Mouse (Mus musculus) neutrophil, adult 5-6 weeks (primary cell): ENCODE results near the gene Srsf5. TPM values are rescaled to one million over a fixed set of nuclear protein-coding genes. Genes with fewer than 3 reads are reported as not detected.

Experiments
- ATAC-seq: fragments of 151-379, 151-347 bp; 2 replicates; pipeline ENCODE4 v1.8.0; 2017; ENCODE audit warnings: mild to moderate bottlenecking, moderate TSS enrichment; ENCODE audit not compliant: insufficient number of reproducible peaks, poor library complexity, low FRiP score, severe bottlenecking; ENCODE audit errors: extremely low read depth
- total RNA-seq: library from RNA; stranded (forward); fragments of 200-1000 nt; gene quantifications from 2 replicates; pipeline ENCODE4 v1.2.3, GENCODE M21; 2017

Srsf5 gene
- total RNA-seq, 1 experiment from 2014 or later, result 1,537 TPM

- ATAC-seq, result no peak
Observed at GRCm38 (mm10) chr12:80990901-80991445, 45.7 kb downstream of the Srsf5 start.

- ATAC-seq, result peak; percentile 34; the same call in 1 of the 2 replicates
Observed at GRCm38 (mm10) chr12:80991806-80992205, 46.5 kb downstream of the Srsf5 start.

GRCm38 (mm10) chr12:80992540-80993122 lies 47.3 kb downstream of the Srsf5 start:
- no peak for ATAC-seq

GRCm38 (mm10) chr12:80993773-80994172 lies 48.5 kb downstream of the Srsf5 start:
- ATAC-seq, result no peak

- no peak for ATAC-seq
Observed at GRCm38 (mm10) chr12:80995326-80995725, 50.0 kb downstream of the Srsf5 start.

GRCm38 (mm10) chr12:80997652-80998051 lies 52.3 kb downstream of the Srsf5 start:
- ATAC-seq, result no peak

GRCm38 (mm10) chr12:80998528-80999221 lies 53.4 kb downstream of the Srsf5 start:
- no peak for ATAC-seq

Other genes starting within 250 kb of the Srsf5 start
- gene Ccdc177, start 184.8 kb upstream of the Srsf5 start, total RNA-seq, result not detected in 2 replicates
- 103 and 111 TPM in 2 replicates for gene Susd6, start 155.0 kb upstream of the Srsf5 start, total RNA-seq
- 0.47 and 1.4 TPM in 2 replicates for gene Slc10a1, start 23.2 kb downstream of the Srsf5 start, total RNA-seq
- 0.23 TPM in 1 of 2 replicates, not detected in the other for gene Smoc1, start 81.3 kb downstream of the Srsf5 start, total RNA-seq